Mouse (Mus musculus): ENCODE data around the gene Akap8l. TPM values are rescaled to one million over a fixed set of nuclear protein-coding genes. Genes with fewer than 3 reads are reported as not detected.
A peak's percentile ranks its signal among the peaks of the same experiment; 100 is the strongest.

The Akap8l gene
- polyA plus RNA-seq, 1 experiment = not detected

- H3K4me1 ChIP-seq (ENCODE audit: control insufficient read depth, insufficient read depth, low read length) = no peaks in the 10 kb centered on the region
- TF ChIP-seq CTCF (IDR thresholded peaks at IDR 0.05; ENCODE audit: insufficient read depth, low read depth, low read length) (no peak), POLR2A (IDR thresholded peaks at IDR 0.05; ENCODE audit: insufficient read depth, low read depth, low read length) (no peak)
- no peak overlapping the region for H3K27ac ChIP-seq (ENCODE audit: insufficient read depth, low read depth, low read length)
- H3K4me3 ChIP-seq (ENCODE audit: insufficient read depth, low read depth, low read length) = no peak overlapping the region
- 83% methylated on average over 2 of the region's 2 CpGs for WGBS
Measured at GRCm38 (mm10) chr17:32335869-32336268, 14.5 kb downstream of the Akap8l start.

GRCm38 (mm10) chr17:32334921-32335320, 15.5 kb downstream of the Akap8l start:
- TF ChIP-seq POLR2A (IDR thresholded peaks at IDR 0.05; ENCODE audit: insufficient read depth, low read depth, low read length) (no peak), CTCF (IDR thresholded peaks at IDR 0.05; ENCODE audit: insufficient read depth, low read depth, low read length) (no peak)
- H3K27ac ChIP-seq (ENCODE audit: insufficient read depth, low read depth, low read length) = no peak overlapping the region
- 91% methylated on average over 12 of the region's 12 CpGs for WGBS

GRCm38 (mm10) chr17:32333675-32334303, 16.6 kb downstream of the Akap8l start:
- H3K4me3 ChIP-seq (ENCODE audit: insufficient read depth, low read depth, low read length) = no peak overlapping the region
- H3K4me1 ChIP-seq (ENCODE audit: control insufficient read depth, insufficient read depth, low read length) = no peaks in the 10 kb centered on the region
- TF ChIP-seq POLR2A (IDR thresholded peaks at IDR 0.05; ENCODE audit: insufficient read depth, low read depth, low read length) = no peak
- no peak for TF ChIP-seq CTCF (IDR thresholded peaks at IDR 0.05; ENCODE audit: insufficient read depth, low read depth, low read length)
- 90% methylated on average over 31 of the region's 31 CpGs for WGBS
- no peak overlapping the region for H3K27ac ChIP-seq (ENCODE audit: insufficient read depth, low read depth, low read length)

More at GRCm38 (mm10) chr17:32334921-32335320, 15.5 kb downstream of the Akap8l start:
- Histone ChIP-seq H3K4me3 (ENCODE audit: insufficient read depth, low read depth, low read length) (no peak overlapping the region), H3K4me1 (ENCODE audit: control insufficient read depth, insufficient read depth, low read length) (no peaks in the 10 kb centered on the region)

GRCm38 (mm10) chr17:32327501-32327900, 22.9 kb downstream of the Akap8l start:
- H3K4me3 ChIP-seq (ENCODE audit: insufficient read depth, low read depth, low read length) = no peak overlapping the region
- no peaks in the 10 kb centered on the region for H3K4me1 ChIP-seq (ENCODE audit: control insufficient read depth, insufficient read depth, low read length)
- TF ChIP-seq CTCF (IDR thresholded peaks at IDR 0.05; ENCODE audit: insufficient read depth, low read depth, low read length) = no peak
- TF ChIP-seq POLR2A (IDR thresholded peaks at IDR 0.05; ENCODE audit: insufficient read depth, low read depth, low read length) = no peak
- no peak overlapping the region for H3K27ac ChIP-seq (ENCODE audit: insufficient read depth, low read depth, low read length)

GRCm38 (mm10) chr17:32322809-32323208, 27.6 kb downstream of the Akap8l start:
- H3K4me1 ChIP-seq (ENCODE audit: control insufficient read depth, insufficient read depth, low read length) = no peaks in the 10 kb centered on the region
- TF ChIP-seq CTCF (IDR thresholded peaks at IDR 0.05; ENCODE audit: insufficient read depth, low read depth, low read length) = no peak
- TF ChIP-seq POLR2A (IDR thresholded peaks at IDR 0.05; ENCODE audit: insufficient read depth, low read depth, low read length) = no peak
- no peak overlapping the region for H3K4me3 ChIP-seq (ENCODE audit: insufficient read depth, low read depth, low read length)
- WGBS = 95% methylated on average over 1 of the region's 1 CpGs
- no peak overlapping the region for H3K27ac ChIP-seq (ENCODE audit: insufficient read depth, low read depth, low read length)

- TF ChIP-seq POLR2A (IDR thresholded peaks at IDR 0.05; ENCODE audit: insufficient read depth, low read depth, low read length) (no peak), CTCF (IDR thresholded peaks at IDR 0.05; ENCODE audit: insufficient read depth, low read depth, low read length) (no peak)
- peak overlapping the region; percentile 70 for H3K4me3 ChIP-seq (ENCODE audit: insufficient read depth, low read depth, low read length)
- 16% methylated on average over 6 of the region's 6 CpGs for WGBS
- no peaks in the 10 kb centered on the region for H3K4me1 ChIP-seq (ENCODE audit: control insufficient read depth, insufficient read depth, low read length)
- H3K27ac ChIP-seq (ENCODE audit: insufficient read depth, low read depth, low read length) = peak overlapping the region; percentile 80
Measured at GRCm38 (mm10) chr17:32321836-32322235, 28.6 kb downstream of the Akap8l start.

GRCm38 (mm10) chr17:32321390-32321734, 29.0 kb downstream of the Akap8l start:
- Histone ChIP-seq H3K4me3 (ENCODE audit: insufficient read depth, low read depth, low read length) (peak overlapping the region; percentile 70), H3K4me1 (ENCODE audit: control insufficient read depth, insufficient read depth, low read length) (no peaks in the 10 kb centered on the region), H3K27ac (ENCODE audit: insufficient read depth, low read depth, low read length) (peak overlapping the region; percentile 80)
- WGBS = under 1% methylated on average over 23 of the region's 23 CpGs
- peak; percentile 25; the same call in 1 of the 2 replicates for TF ChIP-seq CTCF (IDR thresholded peaks at IDR 0.05; ENCODE audit: insufficient read depth, low read depth, low read length)
- peak; percentile 61; the same call in 1 of the 2 replicates for TF ChIP-seq POLR2A (IDR thresholded peaks at IDR 0.05; ENCODE audit: insufficient read depth, low read depth, low read length)

GRCm38 (mm10) chr17:32320597-32321389, 29.6 kb downstream of the Akap8l start, which contains the start of gene Akap8:
Akap8 (minus strand) TSS chr17:32321238.
- WGBS = under 1% methylated on average over 83 of the region's 83 CpGs
- H3K27ac ChIP-seq (ENCODE audit: insufficient read depth, low read depth, low read length) = peak within 1 kb of the TSS; percentile 86
- peak within 1 kb of the TSS; percentile 91 for H3K4me3 ChIP-seq (ENCODE audit: insufficient read depth, low read depth, low read length)
- TF ChIP-seq CTCF (IDR thresholded peaks at IDR 0.05; ENCODE audit: insufficient read depth, low read depth, low read length) (no peak), POLR2A (IDR thresholded peaks at IDR 0.05; ENCODE audit: insufficient read depth, low read depth, low read length) (peak; percentile 52; the same call in 1 of the 2 replicates)
- no peaks in the 10 kb centered on the region for H3K4me1 ChIP-seq (ENCODE audit: control insufficient read depth, insufficient read depth, low read length)

GRCm38 (mm10) chr17:32319950-32320349, 30.5 kb downstream of the Akap8l start:
- no peak overlapping the region for H3K27ac ChIP-seq (ENCODE audit: insufficient read depth, low read depth, low read length)
- 0% methylated on average over 7 of the region's 7 CpGs for WGBS
- H3K4me1 ChIP-seq (ENCODE audit: control insufficient read depth, insufficient read depth, low read length) = no peaks in the 10 kb centered on the region
- peak overlapping the region; percentile 91 for H3K4me3 ChIP-seq (ENCODE audit: insufficient read depth, low read depth, low read length)
- TF ChIP-seq POLR2A (IDR thresholded peaks at IDR 0.05; ENCODE audit: insufficient read depth, low read depth, low read length) (no peak), CTCF (IDR thresholded peaks at IDR 0.05; ENCODE audit: insufficient read depth, low read depth, low read length) (no peak)

Data from olfactory bulb, adult 2 months (tissue).